Mouse (Mus musculus) midbrain, embryonic 13.5 days (tissue): ENCODE measurements around the gene Fsip1. TPM values are rescaled to one million over a fixed set of nuclear protein-coding genes. Genes with fewer than 3 reads are reported as not detected.
"Not testable (repeated sequence)": the region's sequence is repeated elsewhere in the genome, so short reads cannot be mapped to it uniquely, and the experiment has no call there.

Source experiments
- ATAC-seq: fragments of 200-750 bp; cut with Nextera tagmentation; 2 replicates; pipeline ENCODE4 v1.8.0; 2017; ENCODE audit warnings: mild to moderate bottlenecking, moderate TSS enrichment, moderate library complexity
- H3K27ac ChIP-seq: fragments of 300-500 bp; sonication (generic); 2 replicates; pipeline ENCODE4 v1.5.1; 2015; ENCODE audit warnings: inconsistent platforms, mild to moderate bottlenecking, moderate library complexity
- H3K27me3 ChIP-seq: fragments of 300-500 bp; sonication (generic); 2 replicates; pipeline ENCODE4 v1.6.1; 2015; ENCODE audit warnings: mild to moderate bottlenecking, inconsistent platforms
- H3K36me3 ChIP-seq: fragments of 300-500 bp; sonication (generic); 2 replicates; pipeline ENCODE4 v1.6.1; 2015; ENCODE audit warnings: mild to moderate bottlenecking, inconsistent platforms
- H3K4me1 ChIP-seq: fragments of 300-500 bp; sonication (generic); replicated peaks from 2 replicates; pipeline ENCODE4 v1.6.1; 2015; ENCODE audit warnings: inconsistent platforms
- H3K4me2 ChIP-seq: fragments of 300-500 bp; sonication (generic); replicated peaks from 2 replicates; pipeline ENCODE4 v1.6.1; 2015; ENCODE audit warnings: moderate library complexity, mild to moderate bottlenecking, inconsistent platforms
- H3K4me3 ChIP-seq: fragments of 300-500 bp; sonication (generic); replicated peaks from 2 replicates; pipeline ENCODE4 v1.5.1; 2015; ENCODE audit warnings: mild to moderate bottlenecking, inconsistent platforms
- H3K9ac ChIP-seq: fragments of 300-500 bp; sonication (generic); replicated peaks from 2 replicates; pipeline ENCODE4 v1.6.1; 2015; ENCODE audit warnings: mild to moderate bottlenecking, inconsistent platforms
- H3K9me3 ChIP-seq: fragments of 300-500 bp; sonication (generic); 2 replicates; pipeline ENCODE4 v1.6.1; 2016; ENCODE audit warnings: mild to moderate bottlenecking, inconsistent platforms
- WGBS: fragments of 180-500 bp; shearing (Covaris S2); methylation state at CpG from one replicate; pipeline ENCODE4 v1.1.7; 2015; 5-methylcytosine and 5-hydroxymethylcytosine counted together
- polyA plus RNA-seq: library from polyadenylated mRNA; unstranded; fragments of >200 nt; fragmentation: Nextera tagmentation; extraction: Ambion mirVana; gene quantifications from 2 replicates; pipeline ENCODE4 v1.2.1, GENCODE M21; 2015

The Fsip1 gene
- polyA plus RNA-seq, 1 experiment from 2014 or later: 1.6 TPM

DNA sequence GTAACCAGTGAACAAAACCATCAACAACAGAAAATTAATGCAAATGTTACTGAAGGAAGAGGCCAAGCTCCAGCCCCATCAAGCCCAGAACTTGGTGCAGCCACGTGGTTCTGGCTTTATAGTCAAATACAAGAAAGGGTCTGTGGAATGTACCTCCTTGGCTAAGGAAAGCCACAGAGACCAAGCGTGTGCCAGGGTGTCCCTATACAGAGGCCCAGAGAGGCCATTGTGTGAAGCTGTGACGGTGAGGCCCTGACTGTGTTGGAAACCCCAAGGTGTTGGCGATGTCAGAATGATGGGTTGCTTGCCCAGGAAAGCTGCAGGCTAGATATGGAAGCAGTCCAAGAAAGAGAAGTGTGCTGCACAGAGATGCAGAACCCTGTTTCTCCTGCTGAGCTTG is 89.0 kb downstream of the Fsip1 start:
- no peak overlapping the region for H3K4me3 ChIP-seq
- WGBS: 60% methylated on average over 4 of the region's 4 CpGs
- H3K9me3 ChIP-seq: no peaks in the 10 kb centered on the region
- H3K27me3 ChIP-seq: no peaks in the 10 kb centered on the region
- H3K4me2 ChIP-seq: no peak overlapping the region
- no peak overlapping the region for H3K27ac ChIP-seq
- H3K9ac ChIP-seq: no peak overlapping the region
- no peaks in the 10 kb centered on the region; the same call in 1 of the 2 replicates for H3K4me1 ChIP-seq
- no peak for ATAC-seq
- no peaks in the 10 kb centered on the region for H3K36me3 ChIP-seq

GRCm38 (mm10) chr2:118165691-118166090 is 91.1 kb downstream of the Fsip1 start:
- Histone ChIP-seq H3K36me3 (no peaks in the 10 kb centered on the region), H3K27ac (no peak overlapping the region), H3K9ac (no peak overlapping the region), H3K4me2 (no peak overlapping the region), H3K27me3 (no peaks in the 10 kb centered on the region), H3K4me3 (no peak overlapping the region), H3K4me1 (peaks cover 4% of the 10 kb centered on the region), H3K9me3 (no peaks in the 10 kb centered on the region)
- WGBS: 89% methylated on average over 2 of the region's 2 CpGs
- ATAC-seq: peak; percentile 56; the same call in 1 of the 2 replicates

DNA sequence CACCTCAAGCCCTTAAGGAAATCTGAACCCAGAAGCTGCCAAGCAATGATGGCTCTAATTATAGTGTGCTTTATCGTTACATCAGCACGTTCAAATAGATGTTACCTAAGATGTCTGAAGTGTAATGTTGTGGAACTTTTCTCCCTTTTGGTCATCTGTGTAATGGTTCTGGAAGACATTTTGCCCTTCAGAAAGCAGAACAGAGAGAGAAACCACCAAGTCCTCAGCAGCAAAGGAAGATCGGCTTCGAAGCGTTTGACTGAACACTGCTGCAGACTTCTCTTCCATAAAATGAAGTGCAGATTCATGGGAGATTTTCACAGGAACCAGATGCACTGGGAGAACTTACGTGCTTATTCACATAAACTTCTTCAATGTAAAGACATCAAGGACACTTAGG is 92.6 kb downstream of the Fsip1 start:
- Histone ChIP-seq H3K27ac (no peak overlapping the region), H3K9me3 (no peaks in the 10 kb centered on the region), H3K9ac (no peak overlapping the region), H3K4me2 (no peak overlapping the region), H3K4me1 (peaks cover 16% of the 10 kb centered on the region), H3K36me3 (no peaks in the 10 kb centered on the region), H3K27me3 (no peaks in the 10 kb centered on the region), H3K4me3 (no peak overlapping the region)
- WGBS: 87% methylated on average over 6 of the region's 6 CpGs
- no peak for ATAC-seq

DNA sequence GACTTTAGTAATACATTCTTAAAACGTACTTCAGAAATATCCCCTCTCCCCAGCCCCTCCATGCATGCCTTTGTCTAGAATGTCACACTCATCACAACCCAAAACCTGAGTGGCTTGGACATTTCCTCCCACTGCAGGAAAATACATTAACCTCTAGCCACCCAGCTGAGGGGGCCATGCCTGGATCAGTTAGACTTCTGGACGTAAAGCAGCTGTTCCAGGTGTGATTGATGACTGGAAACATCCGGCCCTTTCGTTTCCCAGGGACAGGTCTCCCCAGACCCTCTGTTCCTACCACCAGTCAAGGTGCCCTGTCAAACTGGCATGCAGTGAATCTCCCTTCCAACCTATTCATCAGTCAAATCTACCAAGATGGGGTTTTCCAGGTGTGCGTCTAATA is 94.3 kb downstream of the Fsip1 start:
- Histone ChIP-seq H3K4me1 (peaks cover 17% of the 10 kb centered on the region), H3K27ac (no peak overlapping the region), H3K4me2 (no peak overlapping the region), H3K27me3 (no peaks in the 10 kb centered on the region), H3K4me3 (no peak overlapping the region), H3K9ac (no peak overlapping the region), H3K36me3 (no peaks in the 10 kb centered on the region), H3K9me3 (no peaks in the 10 kb centered on the region)
- ATAC-seq: no peak
- 77% methylated on average over 5 of the region's 5 CpGs for WGBS

DNA sequence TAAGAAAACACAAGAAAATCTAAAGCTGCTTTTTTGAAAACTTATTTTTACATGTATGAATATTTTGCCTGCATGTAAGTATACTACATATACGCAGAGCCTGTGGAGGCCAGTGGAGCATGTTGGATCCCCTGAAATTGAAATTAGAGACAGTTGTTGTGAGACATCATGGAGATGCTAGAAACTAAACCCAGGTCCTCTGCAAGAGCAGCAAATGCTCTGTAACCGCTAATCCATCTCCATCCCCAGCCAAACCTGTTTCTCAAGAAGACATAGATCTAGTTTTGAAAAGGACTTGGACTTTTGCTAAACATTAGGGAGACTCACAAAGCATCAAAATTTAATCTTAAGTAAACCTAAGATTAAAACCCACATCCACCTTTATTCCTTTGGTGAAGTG is 95.8 kb downstream of the Fsip1 start:
- H3K9ac ChIP-seq: no peak overlapping the region
- 0 out of 2 replicates have a peak, but pooled peaks cover 2% of the 10 kb centered on the region for H3K9me3 ChIP-seq
- ATAC-seq: no peak
- H3K4me2 ChIP-seq: no peak overlapping the region
- H3K27me3 ChIP-seq: no peaks in the 10 kb centered on the region
- no peak overlapping the region for H3K4me3 ChIP-seq
- H3K4me1 ChIP-seq: peaks cover 17% of the 10 kb centered on the region
- no peaks in the 10 kb centered on the region for H3K36me3 ChIP-seq
- 44% methylated on average over 2 of the region's 2 CpGs for WGBS
- no peak overlapping the region for H3K27ac ChIP-seq

DNA sequence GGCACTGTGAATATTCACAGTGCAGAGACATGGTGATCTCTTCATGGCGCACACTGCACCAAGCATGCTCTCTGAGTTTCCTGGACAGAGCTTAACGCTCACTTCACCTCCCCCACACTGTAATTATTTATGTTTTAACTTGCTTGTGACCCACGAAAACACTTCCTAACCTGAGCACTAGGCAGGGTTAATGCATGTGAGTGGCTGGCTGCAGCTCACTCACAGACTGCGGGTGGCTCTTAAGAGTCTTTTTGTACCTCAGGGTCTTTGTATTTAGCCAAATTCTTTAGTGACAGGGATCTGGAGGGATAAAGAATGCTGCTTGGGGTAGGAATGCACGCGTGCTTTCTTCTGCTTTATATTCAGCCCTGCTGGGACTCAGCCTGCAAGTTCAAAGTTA is 96.2 kb downstream of the Fsip1 start:
- 0 out of 2 replicates have a peak, but pooled peaks cover 2% of the 10 kb centered on the region for H3K9me3 ChIP-seq
- 4% methylated on average over 6 of the region's 6 CpGs for WGBS
- peak; percentile 84 for ATAC-seq
- no peak overlapping the region for H3K4me2 ChIP-seq
- H3K36me3 ChIP-seq: no peaks in the 10 kb centered on the region
- H3K9ac ChIP-seq: no peak overlapping the region
- H3K4me1 ChIP-seq: peaks cover 17% of the 10 kb centered on the region
- H3K4me3 ChIP-seq: no peak overlapping the region
- no peaks in the 10 kb centered on the region for H3K27me3 ChIP-seq
- H3K27ac ChIP-seq: no peak overlapping the region

- Histone ChIP-seq H3K36me3 (no peaks in the 10 kb centered on the region), H3K4me2 (no peak overlapping the region), H3K4me3 (no peak overlapping the region), H3K4me1 (peaks cover 17% of the 10 kb centered on the region), H3K9me3 (0 out of 2 replicates have a peak, but pooled peaks cover 2% of the 10 kb centered on the region), H3K9ac (no peak overlapping the region), H3K27me3 (no peaks in the 10 kb centered on the region), H3K27ac (no peak overlapping the region)
- 76% methylated on average over 6 of the region's 6 CpGs for WGBS
- ATAC-seq: no peak
Measured at GRCm38 (mm10) chr2:118159126-118159525, 97.6 kb downstream of the Fsip1 start.

DNA sequence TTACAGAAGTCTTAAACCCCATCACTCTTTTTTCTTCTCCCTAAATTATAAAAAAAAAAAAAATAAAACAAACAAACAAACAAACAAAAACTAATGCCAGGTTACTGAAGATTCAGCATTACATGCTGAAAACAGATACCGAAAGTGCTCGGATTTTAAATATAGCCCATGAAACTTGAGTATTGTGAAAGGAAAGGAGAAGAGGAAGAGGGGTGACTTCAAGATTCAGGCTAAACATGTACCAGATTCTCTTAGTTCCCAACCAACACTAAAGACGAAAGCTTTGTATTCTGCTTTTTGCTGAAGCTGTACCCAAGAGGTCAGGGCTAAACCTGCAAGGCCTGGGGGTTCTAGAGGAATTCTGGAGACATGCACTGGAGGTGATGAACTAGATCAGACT is 98.7 kb downstream of the Fsip1 start:
- H3K4me2 ChIP-seq: no peak overlapping the region
- peaks cover 17% of the 10 kb centered on the region for H3K4me1 ChIP-seq
- no peak overlapping the region for H3K4me3 ChIP-seq
- 94% methylated on average over 3 of the region's 3 CpGs for WGBS
- no peaks in the 10 kb centered on the region for H3K36me3 ChIP-seq
- H3K27me3 ChIP-seq: no peaks in the 10 kb centered on the region
- H3K9ac ChIP-seq: no peak overlapping the region
- 0 out of 2 replicates have a peak, but pooled peaks cover 2% of the 10 kb centered on the region for H3K9me3 ChIP-seq
- no peak overlapping the region for H3K27ac ChIP-seq
- no peak for ATAC-seq

GRCm38 (mm10) chr2:118149855-118150563 is 106.8 kb downstream of the Fsip1 start:
- H3K4me3 ChIP-seq: no peak overlapping the region
- H3K27ac ChIP-seq: no peak overlapping the region
- WGBS: 76% methylated on average over 12 of the region's 12 CpGs
- no peaks in the 10 kb centered on the region for H3K36me3 ChIP-seq
- H3K9me3 ChIP-seq: no peaks in the 10 kb centered on the region
- no peak overlapping the region for H3K9ac ChIP-seq
- H3K4me2 ChIP-seq: no peak overlapping the region
- peaks cover 8% of the 10 kb centered on the region for H3K4me1 ChIP-seq
- 0 out of 2 replicates have a peak, but pooled peaks have one; percentile 53 for ATAC-seq
- no peaks in the 10 kb centered on the region for H3K27me3 ChIP-seq

GRCm38 (mm10) chr2:118148321-118149142 is 108.2 kb downstream of the Fsip1 start:
- H3K27ac ChIP-seq: no peak overlapping the region
- no peaks in the 10 kb centered on the region for H3K27me3 ChIP-seq
- H3K4me3 ChIP-seq: no peak overlapping the region
- H3K9me3 ChIP-seq: no peaks in the 10 kb centered on the region
- WGBS: 81% methylated on average over 4 of the region's 4 CpGs
- no peak overlapping the region for H3K9ac ChIP-seq
- H3K4me1 ChIP-seq: peaks cover 8% of the 10 kb centered on the region
- no peak overlapping the region for H3K4me2 ChIP-seq
- ATAC-seq: no peak
- no peaks in the 10 kb centered on the region for H3K36me3 ChIP-seq

DNA sequence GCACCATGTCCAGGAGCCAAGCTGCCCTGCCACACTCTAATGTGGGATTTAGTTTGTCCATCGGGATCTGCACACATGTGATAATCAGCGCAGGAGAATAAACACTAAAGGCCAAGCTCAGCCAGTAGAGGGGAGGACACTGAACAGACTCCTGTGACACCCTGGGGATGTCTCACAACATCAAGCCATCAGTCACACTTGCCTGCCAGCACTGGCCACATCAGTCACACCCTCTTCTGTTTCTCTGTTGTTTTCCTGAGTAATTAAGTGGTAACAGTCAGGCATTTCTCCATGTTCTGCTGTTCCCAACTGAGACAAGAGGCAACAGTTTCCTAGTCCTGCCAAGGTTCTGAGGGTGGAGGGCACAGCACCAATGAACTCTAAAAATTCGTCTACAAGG is 109.0 kb downstream of the Fsip1 start:
- not testable (repeated sequence) for H3K27me3 ChIP-seq, ATAC-seq, H3K4me1 ChIP-seq, H3K9me3 ChIP-seq, H3K4me2 ChIP-seq, H3K9ac ChIP-seq, H3K4me3 ChIP-seq, H3K36me3 ChIP-seq, H3K27ac ChIP-seq
- 66% methylated on average over 3 of the region's 3 CpGs for WGBS

DNA sequence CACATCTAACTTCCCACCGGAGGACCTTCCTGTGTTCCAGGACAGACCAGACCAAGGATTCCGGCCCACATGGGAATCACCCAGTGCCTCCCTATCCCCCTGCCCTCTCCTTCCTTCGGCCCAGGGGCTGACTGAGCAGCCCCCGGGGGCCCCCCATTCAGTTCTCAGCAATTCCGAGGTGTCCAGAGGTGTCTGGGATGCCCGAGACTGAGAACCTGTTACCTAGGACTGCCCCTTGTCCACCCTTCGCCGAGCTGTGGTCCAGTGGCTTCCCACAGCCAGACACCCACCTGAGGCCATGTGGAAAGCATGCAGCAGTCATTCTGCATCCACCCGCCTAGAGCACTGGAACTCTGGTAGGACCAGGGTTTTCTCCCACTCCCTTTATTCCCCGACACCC is 115.1 kb downstream of the Fsip1 start:
- 93% methylated on average over 10 of the region's 10 CpGs for WGBS
- Histone ChIP-seq H3K27ac (no peak overlapping the region), H3K9ac (no peak overlapping the region), H3K4me2 (no peak overlapping the region), H3K9me3 (no peaks in the 10 kb centered on the region), H3K36me3 (no peaks in the 10 kb centered on the region), H3K27me3 (no peaks in the 10 kb centered on the region), H3K4me3 (no peak overlapping the region), H3K4me1 (no peaks in the 10 kb centered on the region)
- ATAC-seq: no peak
